Mouse (Mus musculus) ES-E14 (cell line): ENCODE measurements around the gene Brd4. TPM values are rescaled to one million over a fixed set of nuclear protein-coding genes. Genes with fewer than 3 reads are reported as not detected.
A peak's percentile ranks its signal among the peaks of the same experiment; 100 is the strongest.

Experiments used
- DNase-seq: peaks from one replicate; pipeline ENCODE4 v3.0.0-alpha.2; 2013; ENCODE audit warnings: low read depth, low spot score
- H3K27ac ChIP-seq: 2 replicates; pipeline ENCODE4 v1.5.1; 2012; ENCODE audit warnings: low read depth, mild to moderate bottlenecking, low read length, moderate library complexity, mixed read lengths; ENCODE audit not compliant: poor library complexity, insufficient read depth, severe bottlenecking
- H3K36me3 ChIP-seq: 2 replicates; pipeline ENCODE4 v1.6.1; 2012; ENCODE audit warnings: mild to moderate bottlenecking, low read length, moderate library complexity, mixed read lengths; ENCODE audit not compliant: control insufficient read depth, poor library complexity, insufficient read depth, severe bottlenecking
- H3K4me1 ChIP-seq, 2 experiments: fragments of 150-350 bp in 1 of 2; sonication (generic) in 1 of 2; 2 replicates each; pipeline ENCODE4 v1.6.1; 2012; ENCODE audit warnings: low read length in 2 of 2, mild to moderate bottlenecking in 1 of 2, mixed read lengths in 1 of 2; ENCODE audit not compliant: control insufficient read depth in 2 of 2, insufficient read depth in 2 of 2, poor library complexity in 1 of 2
- H3K4me3 ChIP-seq, 2 experiments: fragments of 150-350 bp in 1 of 2; sonication (generic) in 1 of 2; 2 replicates each; pipeline ENCODE4 v1.5.1; 2012; ENCODE audit warnings: low read length in 2 of 2, low read depth in 1 of 2, mild to moderate bottlenecking in 1 of 2, mixed read lengths in 1 of 2; ENCODE audit not compliant: insufficient read depth in 1 of 2, poor library complexity in 1 of 2, severe bottlenecking in 1 of 2
- H3K9ac ChIP-seq: 2 replicates; pipeline ENCODE4 v1.6.1; 2012; ENCODE audit warnings: low read depth, mild to moderate bottlenecking, low read length, mixed read lengths; ENCODE audit not compliant: poor library complexity, insufficient read depth, severe bottlenecking
- H3K9me3 ChIP-seq: fragments of 150-350 bp; sonication (generic); 2 replicates; pipeline ENCODE4 v1.6.1; 2012; ENCODE audit warnings: low read depth, mild to moderate bottlenecking, low read length; ENCODE audit not compliant: control insufficient read depth, insufficient read depth
- CHD2 ChIP-seq: IDR thresholded peaks from 2 replicates; pipeline ENCODE4 v1.6.1; 2014; ENCODE audit warnings: mild to moderate bottlenecking, low read depth, low read length, inconsistent platforms
- HCFC1 ChIP-seq: IDR thresholded peaks from 2 replicates; pipeline ENCODE4 v1.6.1; 2012; ENCODE audit warnings: low read length, inconsistent platforms, borderline replicate concordance; ENCODE audit not compliant: insufficient read depth
- MAFK ChIP-seq: IDR thresholded peaks from 2 replicates; pipeline ENCODE4 v1.6.1; 2014; ENCODE audit warnings: mild to moderate bottlenecking, low read depth, low read length, inconsistent platforms; ENCODE audit not compliant: insufficient read depth
- ZC3H11A ChIP-seq: IDR thresholded peaks from 2 replicates; pipeline ENCODE4 v1.6.1; 2012; ENCODE audit warnings: low read depth, mild to moderate bottlenecking, inconsistent platforms, low read length, borderline replicate concordance
- ZNF384 ChIP-seq: IDR thresholded peaks from 2 replicates; pipeline ENCODE4 v1.6.1; 2012; ENCODE audit warnings: low read depth, low read length, inconsistent platforms
- in situ Hi-C, 2 experiments: fragments of 600-800 bp; cut with MboI; formaldehyde crosslinking; loops; one replicate each; pipeline ENCODE4 v1.15.1; 2025; ENCODE audit warnings: low sequenced_read_pairs in 2 of 2, inconsistent platforms in 1 of 2; ENCODE audit not compliant: unreplicated experiment in 2 of 2
- total RNA-seq: library from RNA; depleted of rRNA; stranded (reverse); fragments of 300-350 nt; gene quantifications from 2 replicates; pipeline ENCODE4 v1.2.3, GENCODE M21; 2012

Brd4 gene
- total RNA-seq, 1 experiment: 51.7 TPM

DNA sequence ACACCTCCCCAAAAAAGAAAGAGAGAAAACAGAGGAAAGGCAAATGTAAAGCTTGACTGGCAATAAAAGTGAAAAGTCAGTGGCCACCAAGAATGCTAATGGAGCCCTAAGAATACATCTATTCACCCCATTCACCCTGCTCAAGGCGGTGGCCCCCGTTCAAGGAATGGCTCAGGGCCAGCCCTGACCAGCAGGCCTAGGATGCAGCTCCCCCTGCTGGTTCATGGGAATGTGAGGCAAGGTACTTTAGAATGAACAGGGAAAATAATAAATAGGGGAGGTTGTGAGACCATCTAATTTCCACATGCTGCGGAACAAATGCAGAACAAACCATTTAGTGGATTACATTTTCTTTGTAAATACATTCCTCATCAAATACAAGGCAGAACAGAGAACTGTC, 74.8 kb downstream of the Brd4 start:
- DNase-seq: no peak
- in situ Hi-C loops: no loop called here
- peaks cover 64% of the 10 kb centered on the region for H3K36me3 ChIP-seq
- peaks cover 0 to 3% of the 10 kb centered on the region in 2 experiments; a peak in 1 of 4 replicates for H3K4me1 ChIP-seq
- no peak overlapping the region for H3K9ac ChIP-seq
- H3K27ac ChIP-seq: no peak overlapping the region
- no peak overlapping the region for H3K4me3 ChIP-seq
- H3K9me3 ChIP-seq: no peaks in the 10 kb centered on the region
- no peak for TF ChIP-seq ZNF384
- peak; percentile 26; the same call in 1 of the 2 replicates for TF ChIP-seq ZC3H11A

DNA sequence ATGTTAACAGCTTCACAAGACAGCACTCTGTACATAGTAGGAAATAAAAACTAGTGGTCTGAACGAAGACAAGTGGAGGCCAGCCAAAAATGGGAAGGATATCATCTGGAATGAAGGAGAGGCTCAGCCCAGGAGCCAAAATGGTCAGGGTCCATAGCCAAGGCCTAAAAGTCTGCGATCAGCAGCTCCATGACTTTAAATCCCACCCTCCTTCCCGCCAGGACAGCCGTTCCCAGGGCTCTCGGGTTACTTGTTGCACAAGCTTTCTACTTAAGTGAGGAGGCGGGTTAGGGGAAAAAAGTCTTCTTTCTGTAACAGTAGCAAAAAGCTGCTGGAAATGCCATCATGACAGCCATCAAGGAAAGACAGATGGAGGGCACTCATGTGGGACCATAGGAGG, 75.4 kb downstream of the Brd4 start:
- Histone ChIP-seq H3K27ac (no peak overlapping the region), H3K4me3 (no peak overlapping the region), H3K4me1 (peaks cover 0 to 3% of the 10 kb centered on the region in 2 experiments; a peak in 1 of 4 replicates), H3K36me3 (peaks cover 65% of the 10 kb centered on the region), H3K9ac (no peak overlapping the region), H3K9me3 (no peaks in the 10 kb centered on the region)
- TF ChIP-seq ZC3H11A (no peak), HCFC1 (no peak), MAFK (no peak), CHD2 (no peak), ZNF384 (no peak)
- in situ Hi-C loops: no loop called here
- DNase-seq: no peak

DNA sequence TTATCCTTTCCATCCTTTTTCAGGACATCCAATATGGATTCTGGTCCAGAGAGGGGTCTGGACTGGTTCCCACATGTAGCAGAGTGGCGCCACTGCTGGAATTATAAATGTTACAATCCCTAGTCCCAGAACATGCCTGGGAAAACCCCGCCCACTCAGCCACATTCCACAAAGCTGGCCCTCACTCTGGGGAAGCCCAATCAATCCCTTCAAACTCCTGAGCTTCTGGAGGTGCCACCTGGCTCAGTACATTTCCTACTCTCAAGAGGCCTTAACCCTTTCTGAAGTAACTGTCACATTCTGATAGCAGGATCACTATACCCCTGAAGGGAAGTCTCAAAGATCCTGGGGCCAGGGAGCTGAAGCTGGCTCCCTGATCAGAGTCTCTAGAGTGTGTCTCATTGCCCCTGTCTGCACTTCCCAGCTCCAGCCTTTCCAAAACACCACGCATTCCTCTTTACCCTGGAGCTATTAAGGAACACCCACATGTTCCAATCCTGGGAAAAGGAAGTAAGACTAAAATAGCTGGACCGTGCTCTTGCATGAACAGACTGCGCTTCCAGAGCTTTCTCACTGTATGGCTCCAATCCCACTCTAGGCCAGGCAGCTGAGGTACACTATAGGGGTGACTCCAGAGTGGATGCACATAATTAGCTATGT, 76.8 kb downstream of the Brd4 start:
- no peak overlapping the region for H3K4me3 ChIP-seq
- no peak overlapping the region for H3K9ac ChIP-seq
- H3K9me3 ChIP-seq: no peaks in the 10 kb centered on the region
- DNase-seq: no peak
- TF ChIP-seq ZNF384 (no peak), CHD2 (no peak), ZC3H11A (no peak), MAFK (no peak), HCFC1 (no peak)
- H3K27ac ChIP-seq: no peak overlapping the region
- H3K4me1 ChIP-seq: peaks cover 0 to 3% of the 10 kb centered on the region in 2 experiments; a peak in 1 of 4 replicates
- peaks cover 65% of the 10 kb centered on the region for H3K36me3 ChIP-seq
- in situ Hi-C loops: no loop called here

DNA sequence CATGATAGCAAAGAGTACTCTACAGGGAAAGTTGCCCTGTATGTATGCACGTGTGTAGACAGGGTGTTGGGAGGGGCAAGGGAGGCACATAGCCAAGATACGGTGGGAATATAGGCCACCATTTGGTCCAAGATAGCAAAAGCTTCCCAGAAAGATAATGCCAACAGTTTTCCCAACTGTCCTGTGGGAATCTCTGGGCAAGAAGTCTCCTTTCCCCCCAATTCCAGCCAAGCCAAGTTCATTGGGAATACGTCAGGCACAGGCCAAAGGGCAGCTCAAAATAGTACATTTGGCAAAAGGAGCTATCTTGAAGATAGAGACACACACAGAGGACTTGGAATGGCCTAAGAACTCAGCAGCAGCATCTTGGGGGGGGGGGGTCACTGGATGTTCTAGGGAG, 79.2 kb downstream of the Brd4 start:
- Histone ChIP-seq H3K9me3 (no peaks in the 10 kb centered on the region), H3K9ac (no peak overlapping the region), H3K4me3 (no peak overlapping the region), H3K36me3 (peaks cover 70% of the 10 kb centered on the region), H3K27ac (no peak overlapping the region), H3K4me1 (peaks cover 0 to 17% of the 10 kb centered on the region in 2 experiments; a peak in 1 of 4 replicates)
- in situ Hi-C loops: no loop called here
- TF ChIP-seq ZNF384 (no peak), MAFK (no peak), ZC3H11A (no peak), HCFC1 (no peak), CHD2 (no peak)
- no peak for DNase-seq

DNA sequence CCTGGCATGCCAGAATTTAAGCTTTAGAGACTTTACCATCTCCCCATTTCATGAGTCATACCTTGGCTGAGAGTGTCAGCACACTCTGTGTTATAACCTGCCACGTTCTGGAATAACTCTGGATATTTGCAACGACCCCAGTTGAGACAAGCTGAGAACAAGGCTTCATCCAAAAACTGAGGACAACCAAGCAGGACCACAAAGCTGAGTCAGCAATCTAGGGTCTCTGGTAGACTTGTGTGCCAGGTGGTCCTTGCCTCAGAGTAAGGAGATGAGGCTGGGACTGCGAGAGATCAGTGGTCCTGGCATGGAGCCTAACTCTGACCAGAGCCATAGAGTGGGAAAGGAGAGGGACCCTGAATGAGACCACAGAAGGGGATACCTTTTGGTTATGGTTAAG, 81.5 kb downstream of the Brd4 start:
- in situ Hi-C loops: no loop called here
- Histone ChIP-seq H3K4me3 (no peak overlapping the region), H3K4me1 (peaks cover 0 to 15% of the 10 kb centered on the region in 2 experiments; a peak in 1 of 4 replicates), H3K9me3 (no peaks in the 10 kb centered on the region), H3K27ac (no peak overlapping the region), H3K9ac (no peak overlapping the region), H3K36me3 (peaks cover 84% of the 10 kb centered on the region)
- TF ChIP-seq ZNF384: no peak
- TF ChIP-seq MAFK: peak; percentile 63; the same call in 1 of the 2 replicates
- no peak for DNase-seq
